Mouse (Mus musculus) heart, embryonic 15.5 days (tissue): ENCODE measurements around the gene Srgn. TPM values are rescaled to one million over a fixed set of nuclear protein-coding genes. Genes with fewer than 3 reads are reported as not detected.

ENCODE experiments used
- ATAC-seq: fragments of 200-750 bp; cut with Nextera tagmentation; replicated peaks from 2 replicates; pipeline ENCODE4 v1.8.0; 2017; ENCODE audit warnings: low read depth, moderate TSS enrichment; ENCODE audit not compliant: insufficient number of reproducible peaks, insufficient read depth, low FRiP score
- H3K27ac ChIP-seq: fragments of 300-500 bp; sonication (generic); 2 replicates; pipeline ENCODE4 v1.5.1; 2015; ENCODE audit warnings: mild to moderate bottlenecking, inconsistent platforms
- H3K27me3 ChIP-seq: fragments of 300-500 bp; sonication (generic); 2 replicates; pipeline ENCODE4 v1.6.1; 2015; ENCODE audit warnings: inconsistent platforms
- H3K36me3 ChIP-seq: fragments of 300-500 bp; sonication (generic); 2 replicates; pipeline ENCODE4 v1.6.1; 2015; ENCODE audit warnings: mild to moderate bottlenecking, inconsistent platforms
- H3K4me1 ChIP-seq: fragments of 300-500 bp; sonication (generic); replicated peaks from 2 replicates; pipeline ENCODE4 v1.6.1; 2015; ENCODE audit warnings: inconsistent platforms
- H3K4me2 ChIP-seq: fragments of 300-500 bp; sonication (generic); 2 replicates; pipeline ENCODE4 v1.6.1; 2015; ENCODE audit warnings: inconsistent platforms, mild to moderate bottlenecking, moderate library complexity
- H3K4me3 ChIP-seq: fragments of 300-500 bp; sonication (generic); 2 replicates; pipeline ENCODE4 v1.5.1; 2015; ENCODE audit warnings: mild to moderate bottlenecking, inconsistent platforms
- H3K9ac ChIP-seq: fragments of 300-500 bp; sonication (generic); 2 replicates; pipeline ENCODE4 v1.6.1; 2015; ENCODE audit warnings: mild to moderate bottlenecking, inconsistent platforms
- H3K9me3 ChIP-seq: fragments of 300-500 bp; sonication (generic); replicated peaks from 2 replicates; pipeline ENCODE4 v1.6.1; 2016; ENCODE audit warnings: inconsistent platforms
- WGBS: fragments of 180-500 bp; shearing (Covaris S2); methylation state at CpG from one replicate; pipeline ENCODE4 v1.1.7; 2015; ENCODE audit warnings: mixed read lengths; 5-methylcytosine and 5-hydroxymethylcytosine counted together
- polyA plus RNA-seq: library from polyadenylated mRNA; unstranded; fragments of >200 nt; fragmentation: Nextera tagmentation; extraction: Ambion mirVana; gene quantifications from 2 replicates; pipeline ENCODE4 v1.2.1, GENCODE M21; 2015

Srgn gene
- polyA plus RNA-seq = 11.7 and 21.5 TPM in 2 replicates

DNA sequence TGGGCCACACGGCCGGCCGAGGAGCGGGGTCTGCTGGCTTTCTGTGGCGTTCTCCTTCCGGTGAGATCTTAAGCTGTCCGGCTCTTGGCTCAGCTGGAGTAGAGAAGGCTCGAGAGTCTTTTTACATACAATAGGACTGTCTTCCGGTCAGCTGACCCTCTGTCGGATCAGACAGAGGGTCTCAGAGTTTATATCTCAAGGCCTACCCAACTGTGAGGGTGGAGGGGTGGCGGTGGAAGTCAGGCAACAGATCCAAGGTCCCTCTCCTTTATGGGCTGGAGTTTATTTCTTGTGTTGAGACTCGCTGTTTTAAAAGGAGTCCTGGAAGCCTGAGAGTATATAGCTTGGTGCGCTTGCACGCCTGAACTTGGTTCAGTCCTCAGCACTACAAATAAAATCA is at the start of gene Srgn:
TSS of gene Srgn (minus strand) at position 101 of the 400 bp plus-strand sequence.
- Histone ChIP-seq H3K4me3 (no peak within 1 kb of the TSS), H3K4me1 (no peaks in the 10 kb centered on the region), H3K9me3 (no peaks in the 10 kb centered on the region), H3K9ac (no peak within 1 kb of the TSS), H3K27ac (no peak within 1 kb of the TSS), H3K27me3 (no peaks in the 10 kb centered on the region), H3K4me2 (no peak within 1 kb of the TSS), H3K36me3 (no peaks in the 10 kb centered on the region)
- ATAC-seq = no peak
- 84% methylated on average over 14 of the region's 14 CpGs for WGBS

DNA sequence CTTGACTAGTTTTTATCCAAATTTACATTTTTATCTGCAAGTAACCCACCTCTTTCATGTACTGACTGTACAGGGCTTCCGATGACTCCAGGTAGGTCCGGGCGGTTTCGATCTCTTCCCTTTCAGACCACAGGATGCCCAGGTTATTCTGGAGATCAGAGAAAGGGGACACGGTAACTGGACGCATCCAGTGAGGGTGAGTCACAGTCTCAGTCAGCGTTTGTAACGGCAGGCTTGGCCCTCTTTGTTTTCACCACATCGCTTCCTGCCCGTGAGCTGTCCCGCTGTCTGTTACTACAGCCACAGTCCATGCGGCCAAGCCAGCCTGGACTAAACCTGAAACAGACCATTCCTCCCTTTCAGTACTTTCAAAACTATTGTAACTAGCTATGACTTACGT is 47.8 kb upstream of the Srgn start:
- H3K27me3 ChIP-seq = no peaks in the 10 kb centered on the region
- whole genome bisulfite sequencing = 88% methylated on average over 13 of the region's 13 CpGs
- H3K4me3 ChIP-seq = no peak overlapping the region
- H3K4me2 ChIP-seq = no peak overlapping the region
- H3K36me3 ChIP-seq = peaks cover 40% of the 10 kb centered on the region
- H3K27ac ChIP-seq = no peak overlapping the region
- no peak overlapping the region for H3K9ac ChIP-seq
- ATAC-seq = no peak
- peaks cover 14% of the 10 kb centered on the region for H3K4me1 ChIP-seq
- no peaks in the 10 kb centered on the region for H3K9me3 ChIP-seq

DNA sequence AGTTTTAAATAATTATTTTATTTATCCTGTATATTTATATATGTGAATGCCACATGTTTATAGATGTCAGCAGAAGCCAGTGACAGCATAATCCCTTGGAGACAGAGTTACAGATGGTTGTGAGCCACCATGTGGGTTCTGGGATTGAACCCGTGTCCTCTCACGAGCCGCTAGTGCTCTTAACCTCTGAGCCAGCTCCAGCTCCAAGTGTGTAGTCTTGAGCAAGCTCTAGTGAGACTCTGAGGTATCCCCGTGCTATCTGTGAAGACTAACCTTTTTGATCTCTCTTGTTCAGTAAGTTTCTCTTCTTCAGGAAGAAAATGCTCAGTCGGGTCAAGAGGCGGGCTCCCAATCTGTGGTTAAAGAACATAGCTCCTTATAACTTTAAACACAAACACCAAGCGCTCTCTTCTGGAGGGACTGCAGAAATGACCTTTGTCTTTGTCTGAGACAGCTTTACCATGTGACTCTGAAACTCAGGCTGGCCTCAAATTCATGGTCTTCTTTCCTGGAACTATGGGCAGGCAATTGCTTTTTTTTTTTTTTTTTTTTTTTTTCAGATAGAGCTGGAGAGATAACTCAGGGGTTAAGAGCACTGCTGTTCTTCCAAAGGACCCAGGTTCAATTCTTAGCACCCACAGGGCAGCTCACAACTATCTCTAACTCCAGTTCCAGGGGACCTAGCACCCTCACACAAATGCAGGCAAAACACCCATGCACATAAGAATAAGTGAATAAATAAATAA is 43.0 kb upstream of the Srgn start:
- H3K27ac ChIP-seq = no peak overlapping the region
- H3K4me2 ChIP-seq = no peak overlapping the region
- WGBS = 92% methylated on average over 7 of the region's 7 CpGs
- H3K27me3 ChIP-seq = no peaks in the 10 kb centered on the region
- H3K4me3 ChIP-seq = no peak overlapping the region
- no peaks in the 10 kb centered on the region for H3K4me1 ChIP-seq
- peaks cover 76% of the 10 kb centered on the region for H3K36me3 ChIP-seq
- H3K9ac ChIP-seq = no peak overlapping the region
- no peak for ATAC-seq
- no peaks in the 10 kb centered on the region for H3K9me3 ChIP-seq

DNA sequence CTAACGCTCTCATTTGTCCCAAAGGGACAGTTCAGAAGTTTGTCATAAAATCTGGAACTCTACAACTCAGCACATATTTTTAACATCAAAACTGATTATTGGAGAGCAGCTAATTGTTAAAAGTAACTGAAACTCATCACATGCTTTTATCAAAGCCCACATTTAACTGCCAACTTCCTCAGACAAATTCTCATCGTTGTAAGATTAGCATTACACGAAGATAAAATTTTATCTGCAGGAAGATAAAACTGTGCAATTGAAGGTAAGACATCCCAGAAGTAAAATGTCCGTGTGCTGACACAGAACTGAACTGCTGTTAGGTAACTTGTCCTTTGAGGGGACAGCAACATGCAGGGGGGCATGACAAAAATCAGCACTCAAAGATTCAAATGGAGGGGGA is 41.6 kb upstream of the Srgn start:
- H3K4me2 ChIP-seq = no peak overlapping the region
- no peaks in the 10 kb centered on the region for H3K4me1 ChIP-seq
- H3K27me3 ChIP-seq = no peaks in the 10 kb centered on the region
- no peak overlapping the region for H3K27ac ChIP-seq
- 72% methylated on average over 4 of the region's 4 CpGs for WGBS
- H3K9me3 ChIP-seq = no peaks in the 10 kb centered on the region
- H3K9ac ChIP-seq = no peak overlapping the region
- ATAC-seq = no peak
- no peak overlapping the region for H3K4me3 ChIP-seq
- peaks cover 78% of the 10 kb centered on the region for H3K36me3 ChIP-seq

DNA sequence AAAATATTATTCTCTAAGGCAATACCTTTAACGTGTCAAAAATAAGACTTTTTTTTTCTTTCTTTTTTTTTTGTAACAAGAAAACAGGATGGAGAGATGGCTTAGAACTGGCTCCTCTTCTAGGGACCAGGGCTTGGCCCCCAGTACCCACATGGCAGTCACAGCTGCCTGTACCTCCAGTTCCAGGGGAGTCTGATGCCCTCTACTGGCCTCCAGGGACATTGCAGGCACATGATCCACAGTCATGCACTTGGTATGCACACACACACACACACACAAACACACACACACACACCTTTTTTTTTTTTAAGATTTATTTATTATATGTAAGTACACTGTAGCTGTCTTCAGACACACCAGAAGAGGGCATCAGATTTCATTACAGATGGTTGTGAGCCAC is 30.5 kb upstream of the Srgn start:
- peaks cover 27% of the 10 kb centered on the region for H3K36me3 ChIP-seq
- no peaks in the 10 kb centered on the region for H3K27me3 ChIP-seq
- no peak overlapping the region for H3K4me3 ChIP-seq
- H3K4me1 ChIP-seq = no peaks in the 10 kb centered on the region
- no peaks in the 10 kb centered on the region for H3K9me3 ChIP-seq
- no peak for ATAC-seq
- H3K27ac ChIP-seq = no peak overlapping the region
- 82% methylated on average over 1 of the region's 1 CpGs for WGBS
- H3K4me2 ChIP-seq = no peak overlapping the region
- no peak overlapping the region for H3K9ac ChIP-seq

DNA sequence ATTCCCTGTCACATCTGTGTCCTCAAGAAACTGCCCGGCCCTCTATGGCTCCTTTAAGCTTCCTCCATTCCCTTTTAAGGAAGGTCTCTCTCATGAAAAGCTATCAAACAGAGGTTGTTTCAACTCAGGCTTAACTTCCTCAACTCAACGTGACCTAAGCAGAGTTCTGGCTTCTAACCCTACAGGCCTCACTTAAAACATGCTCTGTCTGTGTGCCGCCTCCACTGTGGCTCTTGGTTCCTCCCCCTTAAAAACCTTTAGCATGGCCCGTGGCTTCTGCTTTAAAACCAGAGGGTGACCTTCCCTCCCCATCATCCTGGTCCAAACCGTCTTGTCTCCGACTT is 29.3 kb upstream of the Srgn start:
- 80% methylated on average over 6 of the region's 6 CpGs for WGBS
- no peaks in the 10 kb centered on the region for H3K4me1 ChIP-seq
- H3K9me3 ChIP-seq = no peaks in the 10 kb centered on the region
- no peak overlapping the region for H3K27ac ChIP-seq
- no peaks in the 10 kb centered on the region for H3K27me3 ChIP-seq
- no peak overlapping the region for H3K4me3 ChIP-seq
- H3K36me3 ChIP-seq = peaks cover 19% of the 10 kb centered on the region; the same call in 1 of the 2 replicates
- no peak overlapping the region for H3K4me2 ChIP-seq
- H3K9ac ChIP-seq = no peak overlapping the region
- no peak for ATAC-seq

DNA sequence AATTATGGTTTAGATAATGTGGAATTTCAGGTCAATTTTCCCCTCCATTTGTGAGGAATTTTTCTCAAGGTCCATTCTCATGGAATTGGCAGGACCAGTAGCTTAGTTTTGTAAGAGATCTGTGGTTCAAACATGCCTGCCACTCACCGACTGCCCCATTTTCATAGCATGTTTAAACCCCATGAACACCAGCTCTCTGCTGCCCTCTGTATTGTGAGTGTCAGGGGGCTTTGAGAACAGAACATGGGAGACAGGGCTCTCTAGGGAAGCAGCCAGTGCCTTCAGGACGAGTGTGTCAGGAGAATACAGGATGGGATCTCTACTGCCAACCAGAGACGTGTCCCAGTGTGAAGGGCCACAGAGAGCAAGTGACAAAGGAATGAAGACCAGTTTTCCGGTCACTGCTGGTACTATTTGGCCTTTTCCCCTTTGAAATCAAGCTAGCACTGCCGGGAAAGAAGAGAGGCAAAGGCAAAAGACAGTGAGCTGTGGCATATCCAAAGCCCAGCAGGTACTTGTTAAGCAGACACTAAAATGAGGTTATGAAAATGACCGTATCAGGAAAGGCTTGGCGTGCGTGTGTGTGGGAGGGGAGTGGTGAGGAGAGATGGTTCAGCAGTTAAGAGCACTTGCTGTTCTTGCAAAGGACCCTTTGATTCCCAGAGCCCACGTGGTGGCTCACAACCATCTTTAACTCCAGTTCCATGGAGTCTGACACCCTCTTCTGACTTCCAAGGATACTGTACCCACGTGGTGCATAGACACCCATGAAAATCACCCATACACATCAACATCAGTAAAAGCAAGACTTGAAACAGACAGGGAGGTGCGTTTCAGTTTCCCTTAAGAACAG is 28.7 kb upstream of the Srgn start:
- Histone ChIP-seq H3K9ac (no peak overlapping the region), H3K27me3 (no peaks in the 10 kb centered on the region), H3K9me3 (no peaks in the 10 kb centered on the region), H3K4me3 (no peak overlapping the region), H3K4me1 (no peaks in the 10 kb centered on the region), H3K27ac (no peak overlapping the region), H3K4me2 (no peak overlapping the region), H3K36me3 (peaks cover 19% of the 10 kb centered on the region; the same call in 1 of the 2 replicates)
- WGBS = 72% methylated on average over 11 of the region's 11 CpGs
- ATAC-seq = no peak

DNA sequence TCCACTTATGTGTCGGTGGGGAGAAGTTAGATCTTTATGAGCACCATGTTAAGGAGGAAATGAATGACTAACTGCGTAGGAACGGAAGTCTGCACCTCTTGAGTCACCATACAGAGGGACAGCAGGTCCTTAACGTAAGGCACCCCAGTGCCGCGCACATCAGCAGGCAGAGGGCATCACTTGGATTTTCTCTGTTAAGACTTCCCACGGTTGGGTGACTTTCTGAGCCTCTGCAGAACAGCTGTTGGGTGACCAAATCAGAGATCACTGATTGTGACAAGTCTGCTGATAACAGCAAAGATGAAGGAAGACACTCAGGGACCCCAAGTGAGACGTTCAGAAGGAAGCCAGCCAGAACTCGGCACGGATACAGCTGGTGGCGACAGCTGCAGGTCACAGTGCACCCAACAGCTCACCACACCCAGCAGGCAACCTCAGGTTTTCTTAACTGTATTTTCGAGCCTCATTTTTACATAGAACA is 26.4 kb upstream of the Srgn start:
- Histone ChIP-seq H3K4me1 (no peaks in the 10 kb centered on the region), H3K4me3 (no peak overlapping the region), H3K27ac (no peak overlapping the region), H3K9ac (no peak overlapping the region), H3K4me2 (no peak overlapping the region), H3K27me3 (no peaks in the 10 kb centered on the region), H3K9me3 (no peaks in the 10 kb centered on the region), H3K36me3 (peaks cover 2% of the 10 kb centered on the region; the same call in 1 of the 2 replicates)
- no peak for ATAC-seq
- WGBS = 62% methylated on average over 12 of the region's 12 CpGs

DNA sequence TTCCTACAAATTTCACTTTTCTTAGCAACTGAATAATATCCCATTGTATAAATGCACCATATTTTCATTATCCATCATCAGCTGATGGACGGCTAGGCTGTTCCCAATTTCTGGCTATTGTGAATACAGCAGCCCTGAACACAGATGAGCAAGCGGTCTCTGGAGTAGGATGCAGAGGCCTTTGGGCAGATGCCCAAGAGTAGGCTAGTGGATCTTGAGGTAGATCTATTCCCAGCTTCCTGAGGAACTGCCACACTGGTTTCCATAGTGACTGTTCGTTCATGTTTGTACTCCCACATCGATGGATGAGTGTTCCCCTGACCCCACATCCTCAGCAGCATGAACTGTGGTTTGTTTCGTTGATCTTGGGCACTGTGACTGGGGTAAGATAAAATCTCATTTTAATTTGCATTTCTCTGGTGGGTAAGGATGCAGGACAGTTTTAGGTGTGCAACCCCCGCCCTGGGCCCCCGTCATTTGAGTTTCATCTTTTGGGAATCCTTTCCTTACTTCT is 23.6 kb upstream of the Srgn start:
- H3K27me3 ChIP-seq = no peaks in the 10 kb centered on the region
- 76% methylated on average over 7 of the region's 7 CpGs for WGBS
- ATAC-seq = no peak
- no peaks in the 10 kb centered on the region for H3K9me3 ChIP-seq
- H3K4me2 ChIP-seq = no peak overlapping the region
- no peak overlapping the region for H3K9ac ChIP-seq
- no peaks in the 10 kb centered on the region for H3K36me3 ChIP-seq
- no peaks in the 10 kb centered on the region for H3K4me1 ChIP-seq
- H3K27ac ChIP-seq = no peak overlapping the region
- no peak overlapping the region for H3K4me3 ChIP-seq

DNA sequence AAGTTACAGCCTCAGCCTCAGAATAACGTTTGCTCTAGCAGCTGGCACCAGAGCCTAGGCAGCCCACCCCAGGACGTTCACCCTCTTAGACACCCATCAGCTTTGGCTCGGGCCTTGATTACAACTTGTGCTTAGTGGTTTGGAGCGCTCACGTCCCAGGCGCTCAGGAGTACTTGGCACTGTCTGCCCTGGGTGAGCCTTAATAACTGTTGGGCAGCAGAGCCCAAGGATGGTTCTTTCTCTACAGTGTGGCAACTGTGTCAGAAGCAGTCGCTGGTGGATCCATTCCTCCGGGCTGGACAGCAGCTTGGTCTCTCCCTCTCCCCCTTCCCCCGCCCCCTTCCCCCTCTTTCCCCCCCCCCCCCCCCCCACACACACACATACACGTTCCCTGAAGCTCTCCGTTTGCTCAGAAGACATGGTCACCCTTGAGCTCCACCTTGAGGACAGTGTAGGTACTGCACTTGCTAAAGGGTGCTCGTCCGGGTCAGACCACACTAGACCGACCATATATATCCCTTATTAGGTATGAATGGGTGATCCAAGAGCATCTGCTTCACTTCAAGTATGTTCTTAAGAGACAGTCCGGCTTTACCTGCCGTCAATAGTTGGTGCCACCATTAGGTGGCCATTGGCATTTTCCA is 22.4 kb upstream of the Srgn start:
- H3K4me2 ChIP-seq = no peak overlapping the region
- no peak overlapping the region for H3K4me3 ChIP-seq
- H3K9me3 ChIP-seq = no peaks in the 10 kb centered on the region
- no peaks in the 10 kb centered on the region for H3K36me3 ChIP-seq
- no peak overlapping the region for H3K9ac ChIP-seq
- H3K27me3 ChIP-seq = no peaks in the 10 kb centered on the region
- WGBS = 23% methylated on average over 16 of the region's 16 CpGs
- ATAC-seq = no peak; the same call in 1 of the 2 replicates
- H3K27ac ChIP-seq = no peak overlapping the region
- H3K4me1 ChIP-seq = no peaks in the 10 kb centered on the region

DNA sequence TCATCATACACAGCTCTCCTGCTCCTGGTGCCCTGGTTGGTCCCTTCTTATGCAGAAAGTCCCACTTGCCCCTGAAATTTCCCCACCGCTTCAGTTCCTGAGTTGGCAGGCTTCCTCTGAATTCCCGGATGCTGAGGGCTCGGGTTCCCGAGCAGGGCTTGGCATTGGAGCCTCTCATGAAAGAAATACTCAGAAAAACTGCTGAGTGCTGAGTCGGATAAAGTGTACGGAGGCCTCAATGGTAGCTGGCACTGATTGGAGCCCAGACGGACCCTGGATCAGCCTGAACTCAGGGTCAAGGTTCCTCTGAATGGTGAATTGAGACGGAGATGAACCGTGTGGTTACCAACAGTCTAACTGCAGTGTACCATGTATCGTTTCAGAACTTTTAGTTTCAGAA is 19.2 kb upstream of the Srgn start:
- 76% methylated on average over 10 of the region's 10 CpGs for WGBS
- Histone ChIP-seq H3K27ac (no peak overlapping the region), H3K4me2 (no peak overlapping the region), H3K36me3 (no peaks in the 10 kb centered on the region), H3K4me3 (no peak overlapping the region), H3K9ac (no peak overlapping the region), H3K4me1 (peaks cover 3% of the 10 kb centered on the region; the same call in 1 of the 2 replicates), H3K9me3 (no peaks in the 10 kb centered on the region), H3K27me3 (no peaks in the 10 kb centered on the region)
- no peak for ATAC-seq
